Mouse (Mus musculus): ENCODE results near the gene Mettl4.

Gene Mettl4

GRCm38 (mm10) chr17:94749466-94750135, at the start of gene Mettl4:
Gene Mettl4, minus strand, starts transcription at chr17:94750019.
- DNase-seq (ENCODE audit: low read depth) = peak; percentile 98

- DNase-seq (ENCODE audit: low read depth) = no peak
Measured at GRCm38 (mm10) chr17:94778871-94779482, 29.2 kb upstream of the Mettl4 start.

- no peak for DNase-seq (ENCODE audit: low read depth)
Measured at GRCm38 (mm10) chr17:94768491-94768890, 18.7 kb upstream of the Mettl4 start.

- no peak for DNase-seq (ENCODE audit: low read depth)
Measured at GRCm38 (mm10) chr17:94764711-94765110, 14.9 kb upstream of the Mettl4 start.

GRCm38 (mm10) chr17:94764011-94764410, 14.2 kb upstream of the Mettl4 start:
- no peak for DNase-seq (ENCODE audit: low read depth)

- no peak for DNase-seq (ENCODE audit: low read depth)
Measured at GRCm38 (mm10) chr17:94762405-94762804, 12.6 kb upstream of the Mettl4 start.

GRCm38 (mm10) chr17:94750136-94750729, 414 bp upstream of the Mettl4 start:
- peak; percentile 9 for DNase-seq (ENCODE audit: low read depth)

- DNase-seq (ENCODE audit: low read depth) = no peak
Measured at GRCm38 (mm10) chr17:94738173-94738572, 11.6 kb downstream of the Mettl4 start.

- no peak for DNase-seq (ENCODE audit: low read depth)
Measured at GRCm38 (mm10) chr17:94735885-94736284, 13.9 kb downstream of the Mettl4 start.

GRCm38 (mm10) chr17:94735437-94735836, 14.4 kb downstream of the Mettl4 start:
- peak; percentile 44 for DNase-seq (ENCODE audit: low read depth)

GRCm38 (mm10) chr17:94730416-94730815, 19.4 kb downstream of the Mettl4 start:
- peak; percentile 82 for DNase-seq (ENCODE audit: low read depth)

GRCm38 (mm10) chr17:94726750-94727149, 23.1 kb downstream of the Mettl4 start:
- no peak for DNase-seq (ENCODE audit: low read depth)

GRCm38 (mm10) chr17:94673515-94674317, 76.1 kb downstream of the Mettl4 start:
- no peak for DNase-seq (ENCODE audit: low read depth)
